In genomic region chr15:102202971-102203834, GRCm38 (mm10) we compare ENCODE assay signal across 8 mouse cellular contexts. TPM values are rescaled to one million over a fixed set of nuclear protein-coding genes. Genes with fewer than 3 reads are reported as not detected.
A peak's percentile ranks its signal among the peaks of the same experiment; 100 is the strongest.
DNase-seq lines count a peak whose midpoint lies in the region; ATAC-seq lines count a peak whose summit lies in the region.

TSS of gene Zfp740 (plus strand) at chr15:102203249.

- H3K9me3 ChIP-seq in heart, embryonic 13.5 days: no peaks in the 10 kb centered on the region
- H3K9me3 ChIP-seq in liver, embryonic 12.5 days (replicated peaks): no peaks in the 10 kb centered on the region
- H3K9me3 ChIP-seq in stomach, embryonic 15.5 days: no peaks in the 10 kb centered on the region

- peaks cover 39% of the 10 kb centered on the region for H3K4me1 ChIP-seq in heart, embryonic 13.5 days
- H3K4me1 ChIP-seq in liver, embryonic 12.5 days: peaks cover 42% of the 10 kb centered on the region
- H3K4me1 ChIP-seq in stomach, embryonic 15.5 days: peaks cover 32% of the 10 kb centered on the region

- peak; percentile 98 for DNase-seq in CD4-positive helper T cell, adult 2 months (ENCODE audit: low read depth, low spot score)
- DNase-seq in brain, embryonic 18.5 days (ENCODE audit: low read depth, low spot score): peak; percentile 95
- peak; percentile 99 for DNase-seq in kidney, postnatal 10 days
- DNase-seq in natural killer cell, adult 2 months (ENCODE audit: low spot score in 2 of 2): peak; percentile 83 to 90

- WGBS in heart, embryonic 13.5 days: under 1% methylated on average over 58 of the region's 68 CpGs
- 3% methylated on average over 62 of the region's 68 CpGs for WGBS in liver, embryonic 12.5 days (ENCODE audit: insufficient replicate concordance)
- WGBS in stomach, embryonic 15.5 days: under 1% methylated on average over 61 of the region's 68 CpGs

- peak within 1 kb of the TSS; percentile 99 for H3K27ac ChIP-seq in heart, embryonic 13.5 days (replicated peaks)
- peak within 1 kb of the TSS; percentile 98 for H3K27ac ChIP-seq in liver, embryonic 12.5 days
- H3K27ac ChIP-seq in stomach, embryonic 15.5 days: peak within 1 kb of the TSS; percentile 98

- H3K4me3 ChIP-seq in heart, embryonic 13.5 days: peak within 1 kb of the TSS; percentile 89
- peak within 1 kb of the TSS; percentile 80 for H3K4me3 ChIP-seq in liver, embryonic 12.5 days
- peak within 1 kb of the TSS; percentile 68 for H3K4me3 ChIP-seq in stomach, embryonic 15.5 days (replicated peaks)

- peaks cover 52% of the 10 kb centered on the region for H3K36me3 ChIP-seq in heart, embryonic 13.5 days
- peaks cover 35% of the 10 kb centered on the region for H3K36me3 ChIP-seq in liver, embryonic 12.5 days
- H3K36me3 ChIP-seq in stomach, embryonic 15.5 days: peaks cover 20% of the 10 kb centered on the region

- H3K9ac ChIP-seq in heart, embryonic 13.5 days: peak within 1 kb of the TSS; percentile 96
- peak within 1 kb of the TSS; percentile 89 for H3K9ac ChIP-seq in liver, embryonic 12.5 days
- peak within 1 kb of the TSS; percentile 83 for H3K9ac ChIP-seq in stomach, embryonic 15.5 days

- peak within 1 kb of the TSS; percentile 75 for H3K4me2 ChIP-seq in heart, embryonic 13.5 days
- H3K4me2 ChIP-seq in liver, embryonic 12.5 days: peak within 1 kb of the TSS; percentile 93
- H3K4me2 ChIP-seq in stomach, embryonic 15.5 days: peak within 1 kb of the TSS; percentile 60

- H3K27me3 ChIP-seq in heart, embryonic 13.5 days (replicated peaks): no peaks in the 10 kb centered on the region
- no peaks in the 10 kb centered on the region for H3K27me3 ChIP-seq in liver, embryonic 12.5 days (replicated peaks)
- H3K27me3 ChIP-seq in stomach, embryonic 15.5 days (replicated peaks): no peaks in the 10 kb centered on the region

- ATAC-seq in erythroid progenitor cell, adult 5-6 weeks (replicated peaks; ENCODE audit: low FRiP score, poor library complexity, severe bottlenecking): peak; percentile 93
- ATAC-seq in heart, embryonic 13.5 days (ENCODE audit: extremely low read depth, insufficient number of reproducible peaks, low FRiP score, low TSS enrichment): peak; percentile 94
- peak; percentile 96 for ATAC-seq in liver, embryonic 12.5 days
- ATAC-seq in stomach, embryonic 15.5 days (ENCODE audit: insufficient read depth, low FRiP score, low read depth): peak; percentile 97

RNA-seq across cellular contexts. Expression of gene Zfp740, which starts in this region (rescaled TPM):
- 25.2 and 33.5 TPM in 2 replicates for total RNA-seq in erythroid progenitor cell, adult 5-6 weeks (2015; ENCODE audit: low replicate concordance)
- total RNA-seq in erythroid progenitor cell, adult 5-6 weeks (2017; ENCODE audit: low replicate concordance): 30.5 and 52.6 TPM in 2 replicates
- polyA plus RNA-seq in heart, embryonic 13.5 days (2015; fragmentation: Nextera tagmentation; extraction: Ambion mirVana): 30.3 and 31.7 TPM in 2 replicates
- 31.2 and 32.0 TPM in 2 replicates for polyA plus RNA-seq in liver, embryonic 12.5 days (2016; fragmentation: Nextera tagmentation; extraction: Ambion mirVana)
- polyA plus RNA-seq in stomach, embryonic 15.5 days (2015; fragmentation: Nextera tagmentation; extraction: Ambion mirVana): 44.5 and 52.7 TPM in 2 replicates

Comparison
In these comparisons a context has a peak if more than half of its experiments do, and no peak if none do; other contexts are left out.
1. Peak in every context shown above with its lines: DNase-seq, ATAC-seq, H3K4me3 ChIP-seq and H3K27ac ChIP-seq.